Mouse (Mus musculus) 3134 (cell line): ENCODE results near the gene Cmtm4.
A peak's percentile ranks its signal among the peaks of the same experiment; 100 is the strongest.

Experiments used
- DNase-seq: peaks from one replicate; pipeline ENCODE4 v3.0.0-alpha.2; 2011; ENCODE audit warnings: low spot score; ENCODE audit not compliant: insufficient read length; ENCODE audit errors: extremely low read depth

Cmtm4 gene

DNA sequence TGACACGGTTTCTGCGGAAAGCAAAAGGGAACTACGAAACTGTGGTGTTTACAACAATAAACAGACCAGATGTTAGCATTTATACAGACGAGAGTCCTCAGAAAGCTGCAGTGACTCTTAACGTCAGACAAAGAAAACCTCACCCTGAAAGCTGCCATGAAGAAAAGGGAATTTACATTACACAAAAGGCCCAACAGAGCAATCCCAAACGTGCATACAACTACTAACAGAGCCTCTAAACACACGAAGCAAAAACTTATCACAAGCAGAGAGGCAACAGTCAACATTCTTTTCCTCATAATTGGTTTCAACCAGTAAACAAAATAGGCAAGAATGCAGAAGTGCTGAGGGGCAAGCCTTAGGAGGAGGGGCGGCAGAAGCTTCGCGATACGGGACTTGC lies 18.9 kb downstream of the Cmtm4 start:
- no peak for DNase-seq

DNA sequence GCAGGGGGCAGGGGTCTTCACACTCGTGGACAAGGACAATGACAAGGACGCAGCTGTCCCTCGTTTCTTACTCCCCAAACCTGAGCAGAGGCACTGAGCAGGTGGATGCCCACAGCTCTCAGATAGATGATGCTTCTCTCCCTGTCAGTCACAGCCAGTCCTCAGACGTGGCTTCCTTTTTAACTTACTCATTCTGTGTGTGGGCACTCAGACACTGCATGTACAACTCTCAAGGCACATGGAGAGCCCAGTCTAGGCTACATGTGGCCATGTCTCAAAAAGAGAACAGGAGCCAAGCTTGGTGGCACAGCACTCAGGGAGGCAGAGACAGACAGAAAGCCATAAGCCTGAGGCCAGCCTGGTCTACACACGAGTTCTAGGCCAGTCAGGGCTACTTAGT lies 19.6 kb downstream of the Cmtm4 start:
- no peak for DNase-seq

DNA sequence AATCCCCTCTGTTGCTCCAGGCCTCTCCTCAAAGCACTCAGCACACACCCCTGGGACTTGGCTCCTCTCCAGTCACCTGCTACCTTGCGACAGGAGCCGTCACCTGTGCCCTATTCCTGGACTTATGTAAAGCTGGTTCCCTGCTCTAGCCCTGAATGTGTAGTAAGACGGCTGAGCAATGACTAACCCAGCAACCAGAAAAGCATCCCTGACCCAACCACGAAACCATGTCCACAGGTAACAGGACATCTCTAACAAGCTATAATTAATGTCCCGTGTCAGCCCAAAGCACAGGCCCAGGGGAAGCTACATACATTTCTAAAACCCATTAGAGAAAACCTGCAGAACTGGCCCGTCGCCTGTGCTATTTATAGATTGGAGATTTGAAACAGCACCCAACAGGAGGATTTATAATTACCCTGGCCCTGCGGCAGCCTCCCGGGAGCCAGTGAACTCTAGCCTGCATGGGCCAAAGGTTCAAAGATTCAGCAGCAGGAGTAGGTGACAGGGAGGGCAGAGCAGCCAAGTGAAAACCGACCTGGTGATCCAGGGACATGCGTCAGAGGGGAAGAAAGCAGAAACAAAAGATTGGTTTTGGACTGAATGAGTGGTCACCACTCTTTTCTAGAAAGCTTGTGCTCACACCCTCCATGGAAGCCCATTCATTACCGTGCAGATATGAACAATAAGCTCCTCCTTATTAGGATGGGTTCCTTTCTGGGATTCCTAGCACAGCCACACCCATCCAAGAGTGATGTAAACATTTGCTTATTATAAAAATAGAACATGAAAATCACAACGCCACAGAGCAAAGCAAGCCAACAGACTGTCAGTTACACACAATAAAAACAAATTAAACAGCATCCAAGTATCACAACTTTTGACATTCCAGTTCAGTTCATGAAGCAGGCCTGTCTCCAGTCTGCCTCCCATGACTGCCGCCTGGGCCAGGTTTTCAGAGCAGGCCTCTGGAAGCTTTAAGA lies 20.5 kb downstream of the Cmtm4 start:
- DNase-seq = no peak

DNA sequence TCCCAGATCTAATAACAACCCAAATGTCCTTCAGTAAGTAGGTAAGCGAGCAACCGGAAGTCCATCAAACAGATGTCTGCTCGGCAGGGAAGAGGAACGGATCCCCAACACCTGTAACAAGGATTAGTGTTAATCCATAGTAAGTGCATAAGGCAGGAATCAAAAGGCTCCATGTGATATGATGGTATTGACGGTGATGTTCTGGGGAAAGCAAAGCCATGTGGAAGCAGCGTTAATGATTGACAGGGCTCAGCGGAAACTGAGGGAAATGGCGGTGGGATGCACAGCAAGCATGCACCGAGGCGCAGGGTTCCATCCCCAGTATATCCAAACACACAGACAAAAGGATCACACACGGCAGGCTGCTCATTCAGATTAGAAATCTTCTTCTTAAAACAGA lies 21.3 kb downstream of the Cmtm4 start:
- no peak for DNase-seq

DNA sequence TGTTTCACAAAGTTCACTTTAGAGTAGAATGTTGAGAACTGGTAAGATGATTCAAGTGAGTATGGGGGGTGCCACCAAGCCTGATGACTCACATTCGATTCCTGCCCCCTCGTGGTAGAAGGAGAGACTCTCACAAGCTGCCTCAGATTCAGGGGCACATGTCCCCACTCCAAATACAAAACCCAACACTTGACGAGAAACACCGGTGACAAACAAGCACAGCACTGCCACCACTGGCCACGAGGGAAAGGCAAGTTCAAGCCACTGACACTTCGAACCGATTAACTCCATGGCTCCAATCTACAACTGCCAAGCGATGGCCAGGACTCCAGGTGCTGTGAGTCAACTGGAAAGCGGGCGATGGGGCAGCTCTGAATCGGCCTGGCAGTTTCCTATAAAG lies 21.8 kb downstream of the Cmtm4 start:
- DNase-seq = no peak

DNA sequence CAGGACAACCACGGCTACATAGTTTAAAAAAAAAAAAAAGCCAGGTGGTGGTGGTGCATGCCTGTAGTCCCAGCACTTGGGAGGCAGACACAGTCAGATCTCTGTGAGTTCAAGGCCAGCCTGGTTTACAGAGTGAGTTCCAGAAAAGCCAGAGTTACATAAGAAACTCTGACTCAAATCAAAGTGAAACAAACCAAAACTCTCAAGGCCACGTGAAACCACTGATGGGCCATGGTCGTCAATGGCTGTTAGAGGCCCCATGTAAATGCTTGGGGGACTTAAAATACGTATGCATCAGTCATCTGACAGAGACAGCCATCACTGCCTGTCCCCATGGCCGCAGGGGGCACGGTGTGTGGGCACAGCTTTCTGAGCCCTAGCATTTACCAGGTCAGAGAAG lies 24.5 kb downstream of the Cmtm4 start:
- no peak for DNase-seq

DNA sequence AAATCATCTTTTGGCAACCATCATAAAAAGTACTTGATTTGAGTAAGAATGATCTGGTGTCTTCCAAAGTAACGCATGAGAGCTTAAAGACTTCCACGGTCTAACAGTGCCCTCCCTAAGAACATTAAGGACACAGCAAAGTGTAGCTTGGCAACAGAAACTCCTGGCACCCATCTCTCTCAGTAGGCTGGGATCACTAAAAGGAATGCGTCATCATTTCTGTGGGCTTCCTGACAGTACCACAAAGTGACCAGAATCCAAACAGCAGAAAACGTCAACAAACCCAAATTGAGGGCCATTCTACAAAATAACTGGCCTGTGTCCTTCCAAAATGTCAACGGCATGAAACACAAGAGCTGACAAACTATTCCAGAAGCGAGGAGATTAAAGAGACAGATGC lies 25.5 kb downstream of the Cmtm4 start:
- DNase-seq = peak; percentile 56

DNA sequence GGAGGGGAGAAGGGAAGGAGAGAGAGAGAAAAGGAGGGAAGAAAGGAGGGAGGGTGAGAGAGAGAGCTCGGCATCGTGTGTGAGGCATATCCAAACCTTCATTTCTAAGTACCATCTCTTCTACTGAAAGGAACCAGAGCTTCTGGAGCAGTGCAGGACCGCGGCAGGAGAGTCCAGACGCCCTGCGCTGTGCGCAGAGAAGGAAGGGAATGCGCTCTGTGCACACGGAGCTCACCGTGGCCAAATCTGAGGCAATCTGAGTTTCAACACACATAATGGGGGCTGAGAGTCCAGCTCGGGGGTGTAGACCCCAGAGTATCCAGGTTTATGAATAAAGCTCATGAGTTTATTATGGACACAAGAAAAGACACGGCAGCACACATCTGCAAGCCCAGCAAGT lies 26.0 kb downstream of the Cmtm4 start:
- DNase-seq = no peak

DNA sequence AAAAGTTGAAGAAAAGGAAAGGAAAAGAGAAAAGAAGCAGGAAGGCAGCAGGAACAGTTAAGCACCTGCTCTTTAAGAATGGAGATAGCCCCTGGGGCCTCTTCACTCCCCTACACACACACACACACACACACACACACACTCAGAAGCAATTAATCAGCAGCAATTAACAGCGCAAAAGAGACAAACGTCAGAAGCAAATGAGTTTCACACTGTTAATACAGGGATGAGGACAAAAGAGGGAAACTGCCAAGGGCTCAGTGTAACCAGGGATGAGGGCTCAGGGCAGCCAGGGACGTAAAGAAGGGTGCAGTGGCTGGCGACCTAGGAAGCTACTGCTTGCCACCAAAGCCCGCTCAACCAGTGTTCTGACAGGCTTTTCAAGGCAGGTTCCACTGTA lies 28.2 kb downstream of the Cmtm4 start:
- DNase-seq = no peak

DNA sequence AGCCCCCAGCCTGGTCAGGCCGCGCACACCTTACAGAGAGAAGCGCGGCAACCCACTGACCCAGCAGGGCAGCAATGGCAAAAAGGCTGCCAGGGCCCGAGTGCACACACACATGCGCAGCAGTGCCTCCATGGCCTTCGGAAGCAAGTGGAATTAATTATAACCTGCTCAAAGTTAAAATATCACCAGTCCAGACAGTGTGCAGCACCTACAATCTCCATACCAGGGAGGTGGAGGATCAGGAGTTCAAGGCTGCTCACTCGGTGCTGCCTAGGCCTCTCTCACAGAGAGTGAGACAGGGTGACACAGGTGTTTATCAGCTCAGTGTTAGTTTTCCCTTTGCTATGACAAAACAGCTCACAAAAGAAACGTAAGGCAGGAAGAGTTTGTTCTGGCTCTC lies 29.9 kb downstream of the Cmtm4 start:
- DNase-seq = no peak

DNA sequence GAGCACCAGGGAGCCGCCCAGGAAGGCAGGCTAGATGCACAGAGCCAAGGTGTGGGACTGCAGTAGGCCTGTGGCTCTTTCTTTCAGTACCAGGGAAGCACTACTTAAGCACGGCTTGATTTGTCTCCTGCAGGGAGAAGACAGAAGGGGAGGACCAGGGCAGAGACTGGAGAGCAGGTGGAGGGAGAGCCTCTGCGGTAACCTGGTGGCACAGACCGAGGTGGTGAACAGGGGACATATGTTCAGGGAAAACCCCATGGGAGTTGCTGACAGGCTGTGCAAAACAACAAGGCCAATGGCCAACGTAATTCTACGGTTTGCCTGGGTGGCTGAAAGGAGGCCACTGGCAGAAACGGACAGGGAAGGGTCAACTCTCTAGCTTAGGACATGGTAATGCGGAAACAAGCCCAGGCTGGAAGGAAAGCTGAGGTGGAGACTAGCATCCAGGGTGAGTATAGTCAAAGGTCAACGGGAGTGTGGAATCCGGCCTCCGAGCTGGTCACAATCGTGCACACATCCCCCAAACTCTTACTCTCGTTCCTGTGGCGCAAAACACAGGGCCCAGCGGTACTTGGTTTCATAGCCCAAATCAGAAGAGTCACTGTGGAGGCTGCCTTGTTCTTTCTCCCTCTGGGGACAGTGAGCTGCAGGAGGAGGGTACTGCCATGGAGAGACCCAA lies 35.7 kb downstream of the Cmtm4 start:
- no peak for DNase-seq

DNA sequence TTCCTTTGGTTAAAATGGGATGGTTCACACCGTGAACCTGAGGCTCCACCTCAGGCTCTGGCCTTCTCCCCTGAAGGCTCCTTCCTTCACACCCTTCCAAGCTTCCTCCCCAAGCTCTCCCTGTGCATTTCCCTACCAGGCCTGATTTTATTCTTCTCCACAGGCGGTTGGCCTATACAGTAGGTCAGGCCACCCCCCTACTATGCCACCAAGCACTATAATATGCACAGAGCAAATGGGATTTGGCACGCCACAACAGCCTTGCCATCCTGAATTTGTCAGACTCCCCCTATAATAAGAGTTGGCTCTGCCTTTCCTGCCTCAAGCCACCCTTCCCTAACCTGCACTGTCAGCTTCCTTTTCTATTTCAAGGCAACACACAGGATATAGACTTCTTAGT lies 37.0 kb downstream of the Cmtm4 start:
- no peak for DNase-seq

DNA sequence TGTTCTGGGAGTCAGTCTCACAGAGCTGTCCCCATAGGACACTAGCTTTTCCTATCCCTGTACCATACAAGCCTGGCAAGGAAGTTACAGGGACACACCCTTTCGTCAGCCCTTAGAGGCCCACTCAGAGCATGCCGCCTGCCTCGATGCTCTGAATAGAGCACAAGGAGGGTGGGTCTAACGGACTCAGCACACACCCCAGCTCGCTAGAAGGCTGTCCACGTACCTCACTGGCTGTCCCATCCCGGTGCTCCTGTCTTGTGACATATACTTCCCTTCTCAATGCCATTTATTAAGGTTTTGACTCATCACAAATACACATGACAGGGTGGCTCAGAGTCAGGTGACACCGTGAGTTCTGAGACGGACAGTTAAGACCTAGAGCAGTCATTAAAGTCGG lies 41.1 kb downstream of the Cmtm4 start:
- no peak for DNase-seq

DNA sequence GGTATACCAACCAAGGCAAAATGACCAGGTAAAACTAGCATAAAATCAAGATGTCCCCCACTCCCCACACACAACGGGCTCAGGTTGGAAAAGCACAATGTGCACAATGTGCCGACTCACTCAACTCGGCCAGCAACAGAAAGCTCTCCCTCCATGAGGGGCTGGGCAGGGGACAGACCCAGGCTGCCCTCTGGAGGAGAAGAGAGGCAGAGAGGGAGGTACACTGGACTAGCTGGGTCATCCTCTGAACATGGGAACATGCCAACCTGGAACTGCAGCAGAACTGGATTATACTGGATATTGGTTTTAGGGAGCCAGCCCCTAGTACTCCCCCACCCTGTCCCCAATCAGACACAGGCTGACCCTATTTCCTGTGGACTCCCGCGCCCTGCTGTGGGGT lies 42.4 kb downstream of the Cmtm4 start:
- no peak for DNase-seq

DNA sequence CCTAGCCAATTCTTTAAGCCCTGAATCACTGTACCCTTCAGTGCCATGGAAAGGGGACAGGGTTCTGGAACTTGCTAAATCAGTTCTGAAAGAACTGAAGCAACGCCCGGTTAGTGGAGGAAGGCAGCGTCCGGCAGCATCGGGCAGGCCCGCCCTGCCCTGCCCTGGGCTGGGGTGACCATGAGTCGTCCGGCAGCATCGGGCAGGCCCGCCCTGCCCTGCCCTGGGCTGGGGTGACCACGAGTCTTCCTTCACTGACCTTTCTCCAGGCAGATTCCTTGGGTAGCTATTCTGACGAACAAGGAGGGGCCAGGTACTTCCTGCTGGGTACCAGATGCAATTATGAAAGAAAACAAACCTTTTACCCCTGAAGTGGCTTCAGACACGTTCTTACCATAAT lies 45.6 kb downstream of the Cmtm4 start:
- peak; percentile 36 for DNase-seq

DNA sequence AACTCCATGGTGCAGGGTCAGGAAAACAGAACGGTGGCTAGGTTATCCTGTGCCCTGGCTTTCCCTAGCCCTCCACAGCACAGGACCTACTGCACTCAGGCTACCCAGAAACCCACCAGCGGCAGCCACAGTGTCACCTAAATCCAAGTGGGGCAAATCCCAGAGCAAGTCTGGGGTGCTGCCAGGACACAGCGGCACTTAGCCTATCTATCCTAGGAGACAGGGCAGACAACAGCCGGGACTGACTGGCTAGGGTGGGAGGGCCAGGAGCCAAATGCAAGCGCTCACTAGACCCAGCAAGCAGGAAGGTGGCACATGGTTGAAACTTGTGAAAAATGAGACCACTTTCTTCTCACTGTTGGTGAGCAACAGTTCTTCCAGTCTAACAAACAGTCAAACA lies 46.6 kb downstream of the Cmtm4 start:
- no peak for DNase-seq

DNA sequence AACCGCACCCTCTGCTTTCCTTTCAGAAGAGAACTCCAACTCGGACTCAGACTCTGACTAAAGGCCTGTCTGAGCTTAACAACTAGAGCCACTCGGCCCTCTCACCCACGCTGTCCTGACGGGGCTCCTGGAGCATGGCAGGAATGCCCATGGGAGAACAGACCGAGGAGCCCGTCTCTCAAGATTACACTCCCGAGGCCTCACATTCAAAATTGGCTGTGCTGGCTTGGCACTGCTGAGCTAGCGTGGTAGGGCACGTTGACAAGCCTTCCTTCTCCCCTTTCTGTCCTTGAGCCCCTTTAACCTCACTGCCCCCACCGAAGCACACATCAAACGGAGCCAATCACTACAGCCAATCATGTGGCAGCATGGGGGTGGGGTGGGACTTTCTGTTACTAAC lies 48.9 kb downstream of the Cmtm4 start:
- no peak for DNase-seq

DNA sequence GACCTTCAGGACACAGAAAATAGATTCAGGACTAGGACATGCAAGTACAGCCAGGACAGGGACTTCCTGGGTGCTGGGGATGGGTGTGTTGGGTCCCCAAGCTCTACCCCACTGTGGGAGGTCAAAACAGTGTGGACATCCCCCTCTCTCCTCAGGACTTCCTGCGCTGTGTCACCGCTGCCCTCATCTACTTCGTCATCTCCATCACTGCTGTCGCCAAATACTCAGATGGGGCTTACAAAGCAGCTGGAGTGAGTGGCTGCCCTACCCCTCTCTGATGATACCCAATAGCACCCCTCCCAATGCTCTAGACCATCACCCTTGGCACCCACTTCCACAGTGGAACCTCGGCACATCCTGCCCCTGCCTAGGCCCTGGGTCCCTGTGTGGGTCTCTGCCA lies 51.0 kb downstream of the Cmtm4 start:
- no peak for DNase-seq

DNA sequence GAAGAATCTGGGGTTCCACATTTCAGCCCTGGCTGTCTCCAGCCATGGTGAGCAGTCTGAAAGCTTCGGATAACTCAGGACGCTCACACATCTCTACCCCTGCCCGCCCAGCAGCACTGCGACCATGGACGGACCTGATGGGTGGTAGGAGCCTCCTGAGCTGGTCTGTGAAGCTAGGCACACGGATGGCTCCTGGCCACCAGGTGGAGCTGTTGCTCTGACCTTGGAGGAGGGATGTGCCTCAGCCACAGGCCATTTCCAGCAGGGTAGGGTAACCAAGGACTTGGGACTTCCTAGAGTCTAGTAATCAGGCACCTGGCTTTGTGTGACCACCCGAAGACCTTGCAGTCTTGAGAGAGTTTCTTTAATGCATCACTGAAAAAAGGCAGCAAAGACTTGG lies 51.6 kb downstream of the Cmtm4 start:
- DNase-seq = peak; percentile 62

DNA sequence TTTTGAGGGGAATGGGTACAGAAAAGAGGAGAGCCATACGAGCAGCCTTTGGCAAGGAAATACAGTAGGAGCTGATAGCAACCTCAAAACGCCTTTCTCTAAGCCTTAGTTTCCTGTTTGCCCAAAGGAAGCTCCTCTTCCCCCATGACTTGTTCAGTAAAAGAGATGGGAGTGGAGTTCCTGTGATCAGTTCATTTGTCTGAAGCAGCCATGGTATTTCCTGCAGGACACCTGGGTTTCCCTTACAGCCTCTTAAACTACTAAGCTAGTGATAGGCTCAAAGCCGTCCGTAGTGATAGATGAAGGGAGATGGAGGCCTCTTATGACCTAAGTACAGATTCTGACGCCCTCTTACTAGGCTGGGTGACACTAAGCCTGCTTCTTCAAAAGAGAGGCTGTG lies 53.2 kb downstream of the Cmtm4 start:
- DNase-seq = no peak

DNA sequence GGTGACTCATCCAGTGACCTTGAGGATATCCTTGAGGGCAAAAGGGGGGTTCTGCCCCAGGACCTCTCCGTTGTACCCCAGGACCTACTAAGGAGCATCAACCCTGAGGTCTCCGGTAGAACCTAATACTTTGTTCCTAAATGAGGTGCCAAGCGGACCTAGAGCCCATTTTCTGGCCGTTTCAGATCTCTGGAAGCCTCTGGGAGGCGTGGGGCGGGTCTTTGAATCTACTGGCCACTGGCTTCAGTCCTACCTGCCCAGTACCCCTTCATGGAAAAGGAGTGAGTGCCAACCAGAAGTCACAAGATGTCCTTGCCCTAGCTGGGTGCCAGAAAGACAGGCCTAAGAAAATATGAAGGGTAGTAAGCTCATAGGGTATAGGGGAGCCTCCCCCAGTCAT lies 53.9 kb downstream of the Cmtm4 start:
- no peak for DNase-seq

DNA sequence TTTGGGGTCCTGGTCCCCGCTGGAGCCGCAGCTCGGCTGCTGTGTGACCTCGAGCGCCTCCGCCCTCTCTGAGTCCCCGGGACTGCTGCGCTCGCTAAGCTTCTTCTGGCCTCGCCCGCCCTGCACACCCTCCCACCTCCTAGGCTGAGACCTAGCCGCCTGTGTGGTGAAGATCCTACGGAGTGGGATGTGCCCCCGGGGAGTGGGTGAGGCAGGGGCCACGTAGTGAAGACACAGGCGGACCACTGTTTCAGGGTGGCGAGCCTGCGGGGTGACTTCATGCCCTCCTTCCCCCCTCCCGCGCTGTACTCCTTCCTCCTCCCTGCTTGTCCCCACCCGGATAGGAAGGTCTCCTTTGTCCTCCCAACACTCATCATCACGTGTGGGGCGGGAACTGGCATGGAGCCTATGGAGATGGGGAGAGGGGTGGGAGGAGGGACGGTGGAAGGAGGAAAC lies 54.5 kb downstream of the Cmtm4 start:
- peak; percentile 89 for DNase-seq
